Mouse (Mus musculus): ENCODE data around the gene Dffa. TPM values are rescaled to one million over a fixed set of nuclear protein-coding genes. Genes with fewer than 3 reads are reported as not detected.

Gene Dffa
- total RNA-seq, 2 experiments from 2014 or later = 46.5 to 50.6 TPM

Other genes with a start within 250 kb of the Dffa start
- gene Pex14, start 4.3 kb upstream of the Dffa start, total RNA-seq (2021) = 10 to 100 TPM; 35.8 to 37.7 TPM
- gene Cort, start 22.6 kb downstream of the Dffa start, total RNA-seq (2021) = 10 to 100 TPM; 11.3 to 13.9 TPM
- gene Cenps, start 33.5 kb downstream of the Dffa start, total RNA-seq (2021) = 10 to 100 TPM; 18.4 to 20.3 TPM
- 10 to 100 TPM; 42.8 to 46.4 TPM for gene Pgd, start 62.6 kb downstream of the Dffa start, total RNA-seq (2021)
- 100 to 1,000 TPM; 392 to 448 TPM for gene Kif1b, start 203.5 kb downstream of the Dffa start, total RNA-seq (2021)